Mouse (Mus musculus) heart, postnatal 0 days (tissue): ENCODE data around the gene Atp6ap2.

Experiments
- CTCF ChIP-seq: IDR thresholded peaks from 2 replicates; pipeline ENCODE4 v1.5.1; 2016; ENCODE audit warnings: antibody characterized with exemption, control low read depth, low read depth
- EP300 ChIP-seq: IDR thresholded peaks from 2 replicates; pipeline ENCODE4 v1.6.1; 2016; ENCODE audit warnings: antibody characterized with exemption, low read depth

- no peak for TF ChIP-seq CTCF
- TF ChIP-seq EP300: no peak
Measured at GRCm38 (mm10) chrX:12644976-12645375, 57.4 kb downstream of the Atp6ap2 start.
